Mouse (Mus musculus) forebrain, postnatal 0 days (tissue): ENCODE measurements around the gene Srp9. TPM values are rescaled to one million over a fixed set of nuclear protein-coding genes. Genes with fewer than 3 reads are reported as not detected.
A peak's percentile ranks its signal among the peaks of the same experiment; 100 is the strongest.

Source experiments
- ATAC-seq: fragments of 200-750 bp; cut with Nextera tagmentation; 2 replicates; pipeline ENCODE4 v1.8.0; 2017; ENCODE audit warnings: mild to moderate bottlenecking, moderate library complexity
- DNase-seq: peaks from one replicate; pipeline ENCODE4 v3.0.0-alpha.2; 2015
- H3K27ac ChIP-seq: fragments of 300-500 bp; sonication (generic); 2 replicates; pipeline ENCODE4 v1.5.1; 2014; ENCODE audit warnings: low read depth, mild to moderate bottlenecking, antibody characterized with exemption, low read length, moderate library complexity, mixed read lengths
- H3K27me3 ChIP-seq: fragments of 300-500 bp; sonication (generic); 2 replicates; pipeline ENCODE4 v1.6.1; 2014; ENCODE audit warnings: mild to moderate bottlenecking, low read length, mixed read lengths; ENCODE audit not compliant: insufficient read depth
- H3K36me3 ChIP-seq: fragments of 300-500 bp; sonication (generic); 2 replicates; pipeline ENCODE4 v1.6.1; 2014; ENCODE audit warnings: mild to moderate bottlenecking, moderate library complexity; ENCODE audit not compliant: insufficient read depth
- H3K4me1 ChIP-seq: fragments of 300-500 bp; sonication (generic); 2 replicates; pipeline ENCODE4 v1.6.1; 2014; ENCODE audit warnings: antibody characterized with exemption; ENCODE audit not compliant: insufficient read depth
- H3K4me2 ChIP-seq: fragments of 300-500 bp; sonication (generic); 2 replicates; pipeline ENCODE4 v1.6.1; 2014; ENCODE audit warnings: low read depth, mild to moderate bottlenecking, moderate library complexity
- H3K4me3 ChIP-seq: fragments of 300-500 bp; sonication (generic); 2 replicates; pipeline ENCODE4 v1.5.1; 2014; ENCODE audit warnings: low read depth, low read length, mixed read lengths
- H3K9ac ChIP-seq: fragments of 300-500 bp; sonication (generic); 2 replicates; pipeline ENCODE4 v1.6.1; 2014; ENCODE audit warnings: mild to moderate bottlenecking
- H3K9me3 ChIP-seq: fragments of 300-500 bp; sonication (generic); 2 replicates; pipeline ENCODE4 v1.6.1; 2016; ENCODE audit warnings: low read length
- CTCF ChIP-seq: sonication (generic); IDR thresholded peaks from 2 replicates; pipeline ENCODE4 v1.5.1; 2016; ENCODE audit warnings: antibody characterized with exemption, control low read depth, low read depth
- WGBS: fragments of 180-500 bp; shearing (Covaris S2); extraction: QIAGEN DNeasy Blood & Tissue Kit; methylation state at CpG from one replicate; pipeline ENCODE4 v1.1.7; 2014; 5-methylcytosine and 5-hydroxymethylcytosine counted together
- polyA plus RNA-seq: library from polyadenylated mRNA; unstranded; fragments of >200 nt; fragmentation: Nextera tagmentation; extraction: Ambion mirVana; gene quantifications from 2 replicates; pipeline ENCODE4 v1.2.1, GENCODE M21; 2015
- total RNA-seq: library from RNA; depleted of rRNA; stranded (reverse); fragments of >200 nt; gene quantifications from 2 replicates; pipeline ENCODE4 v1.2.3, GENCODE M21; 2014

The Srp9 gene
- total and polyA plus RNA-seq, 2 experiments from 2014 or later, result 82.9 to 150 TPM

DNA sequence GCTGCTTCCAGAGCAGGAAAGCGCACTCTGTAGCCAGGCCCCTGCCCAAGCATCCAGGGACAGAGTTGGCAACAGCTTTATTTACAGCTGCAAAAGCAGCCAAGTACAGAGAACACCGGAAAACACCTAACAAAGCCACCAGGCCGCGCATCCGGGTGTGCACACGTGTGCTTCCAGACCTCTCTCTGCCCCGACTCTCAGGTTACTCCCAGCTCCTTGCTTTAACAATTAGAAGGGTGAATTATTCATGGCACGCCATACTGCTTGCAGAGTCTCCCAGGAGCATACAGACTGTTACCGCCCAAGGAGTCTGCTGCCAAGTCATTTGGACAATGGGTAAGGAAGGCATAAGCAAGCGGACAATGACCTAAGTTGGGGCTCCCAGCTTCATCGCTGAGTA lies 21.1 kb upstream of the Srp9 start:
- H3K4me3 ChIP-seq, result no peak overlapping the region
- no peak overlapping the region for H3K27ac ChIP-seq
- H3K4me1 ChIP-seq, result no peaks in the 10 kb centered on the region
- no peak for ATAC-seq
- TF ChIP-seq CTCF, result no peak
- no peaks in the 10 kb centered on the region for H3K36me3 ChIP-seq
- no peak for DNase-seq
- H3K9me3 ChIP-seq, result no peaks in the 10 kb centered on the region
- no peaks in the 10 kb centered on the region for H3K27me3 ChIP-seq
- H3K4me2 ChIP-seq, result no peak overlapping the region
- 65% methylated on average over 11 of the region's 11 CpGs for WGBS
- no peak overlapping the region for H3K9ac ChIP-seq

DNA sequence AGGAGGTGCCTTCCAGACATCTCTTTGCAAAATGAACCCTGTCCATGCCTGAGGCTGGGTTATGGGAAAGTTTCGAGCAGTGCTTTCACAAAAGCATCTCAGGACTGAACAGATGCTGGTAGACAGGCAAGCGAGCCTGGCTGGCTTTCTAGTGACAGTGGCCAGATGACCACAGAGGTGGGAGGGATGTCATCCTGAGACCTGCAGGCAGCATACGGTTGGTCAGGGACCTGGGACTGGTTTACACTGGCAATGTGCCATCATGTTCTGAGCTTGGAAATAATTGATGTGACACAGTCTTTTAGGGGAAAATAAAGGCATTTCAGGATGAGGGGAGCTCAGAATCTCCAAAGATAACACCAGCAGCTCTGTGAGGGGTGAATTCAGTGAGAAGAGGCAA lies 19.5 kb upstream of the Srp9 start:
- ATAC-seq, result no peak
- no peaks in the 10 kb centered on the region for H3K36me3 ChIP-seq
- no peak overlapping the region for H3K4me2 ChIP-seq
- H3K4me3 ChIP-seq, result no peak overlapping the region
- no peaks in the 10 kb centered on the region for H3K27me3 ChIP-seq
- H3K4me1 ChIP-seq, result no peaks in the 10 kb centered on the region
- 49% methylated on average over 3 of the region's 3 CpGs for WGBS
- TF ChIP-seq CTCF, result no peak
- no peaks in the 10 kb centered on the region for H3K9me3 ChIP-seq
- no peak overlapping the region for H3K27ac ChIP-seq
- no peak overlapping the region for H3K9ac ChIP-seq
- DNase-seq, result no peak

DNA sequence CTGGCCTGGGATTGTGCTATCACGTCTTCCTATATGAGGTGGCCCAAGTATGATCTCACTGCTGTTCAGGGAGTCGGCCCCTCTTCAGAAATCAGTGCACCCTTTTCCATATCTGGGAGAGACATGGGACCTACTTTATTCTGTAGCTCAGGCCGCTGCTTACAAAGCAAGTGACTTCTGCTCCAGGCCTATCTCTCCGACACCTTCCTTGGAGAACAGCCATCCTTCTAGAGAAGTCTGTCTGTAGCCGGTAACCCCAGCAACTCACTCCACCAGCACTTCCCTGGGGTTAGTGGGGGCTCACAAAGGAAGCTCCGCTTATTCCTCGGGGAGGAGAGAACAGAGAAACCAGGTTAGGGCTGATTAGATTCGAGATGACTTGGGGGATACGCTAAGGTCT lies 17.3 kb upstream of the Srp9 start:
- ATAC-seq, result no peak
- TF ChIP-seq CTCF, result no peak
- H3K9me3 ChIP-seq, result no peaks in the 10 kb centered on the region
- no peaks in the 10 kb centered on the region for H3K36me3 ChIP-seq
- no peak overlapping the region for H3K27ac ChIP-seq
- no peak overlapping the region for H3K4me2 ChIP-seq
- H3K9ac ChIP-seq, result no peak overlapping the region
- H3K4me1 ChIP-seq, result 0 out of 2 replicates have a peak, but pooled peaks cover 3% of the 10 kb centered on the region
- no peaks in the 10 kb centered on the region for H3K27me3 ChIP-seq
- 78% methylated on average over 9 of the region's 9 CpGs for WGBS
- no peak overlapping the region for H3K4me3 ChIP-seq
- no peak for DNase-seq

DNA sequence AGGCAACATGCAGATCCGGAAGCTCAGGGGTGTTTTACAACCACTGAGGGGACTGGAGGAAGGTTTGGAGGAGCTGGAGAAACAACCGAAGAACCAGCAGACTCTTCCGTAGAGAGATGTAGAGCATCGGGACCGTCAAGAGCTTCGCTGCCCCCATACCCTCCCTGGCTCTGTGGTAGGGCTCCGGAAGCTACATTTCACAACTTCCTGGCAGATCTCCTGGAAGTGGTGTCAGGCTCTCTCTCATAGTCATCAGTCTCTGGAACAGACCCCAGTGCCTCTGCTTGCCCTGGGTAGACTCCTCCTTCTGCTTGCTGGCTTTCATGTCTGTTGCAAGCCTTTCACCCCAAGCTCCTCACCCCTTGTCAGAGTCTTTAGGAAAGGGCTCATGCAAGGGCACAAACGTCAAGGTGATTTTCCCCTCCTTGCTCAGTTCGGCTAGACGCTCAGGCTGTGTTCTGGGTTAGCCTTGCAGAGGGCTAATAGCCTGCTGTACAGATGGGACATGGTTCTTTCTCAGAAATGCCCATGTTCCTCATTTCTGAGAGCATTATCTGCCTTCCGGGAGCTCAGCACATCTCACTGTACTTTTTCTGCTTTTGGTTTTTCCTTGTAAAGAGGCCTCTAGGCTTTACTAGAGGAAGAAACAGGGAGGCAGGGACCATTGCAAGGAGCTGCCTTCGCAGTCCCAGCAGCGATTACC lies 16.0 kb upstream of the Srp9 start:
- 87% methylated on average over 13 of the region's 13 CpGs for WGBS
- no peak for TF ChIP-seq CTCF
- Histone ChIP-seq H3K4me1 (0 out of 2 replicates have a peak, but pooled peaks cover 3% of the 10 kb centered on the region), H3K36me3 (no peaks in the 10 kb centered on the region), H3K27ac (no peak overlapping the region), H3K9me3 (no peaks in the 10 kb centered on the region), H3K27me3 (no peaks in the 10 kb centered on the region), H3K4me3 (no peak overlapping the region), H3K4me2 (no peak overlapping the region), H3K9ac (no peak overlapping the region)
- ATAC-seq (no peak), DNase-seq (no peak)

DNA sequence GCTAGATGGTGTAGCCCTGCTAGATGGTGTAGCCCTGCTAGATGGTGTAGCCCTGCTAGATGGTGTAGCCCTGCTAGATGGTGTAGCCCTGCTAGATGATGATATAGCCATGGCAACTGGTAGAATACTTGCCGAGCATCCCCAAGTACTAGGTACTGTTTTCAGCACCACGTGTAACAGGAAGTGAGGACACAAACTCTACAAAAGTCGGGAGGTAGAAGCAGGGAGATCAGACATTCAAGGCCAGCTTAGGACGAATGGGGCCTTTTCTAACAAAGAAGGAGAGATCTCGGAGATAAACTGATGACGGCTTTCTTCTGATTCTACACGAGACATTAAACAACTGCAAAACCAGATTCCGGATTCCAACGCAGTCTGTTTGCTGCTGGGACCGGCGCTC lies 14.4 kb upstream of the Srp9 start:
- H3K9me3 ChIP-seq, result no peaks in the 10 kb centered on the region
- no peak overlapping the region for H3K4me2 ChIP-seq
- no peaks in the 10 kb centered on the region for H3K36me3 ChIP-seq
- TF ChIP-seq CTCF, result no peak
- ATAC-seq (no peak), DNase-seq (no peak)
- WGBS, result 89% methylated on average over 11 of the region's 11 CpGs
- no peak overlapping the region for H3K27ac ChIP-seq
- no peak overlapping the region for H3K9ac ChIP-seq
- H3K4me3 ChIP-seq, result no peak overlapping the region
- H3K4me1 ChIP-seq, result 0 out of 2 replicates have a peak, but pooled peaks cover 3% of the 10 kb centered on the region
- H3K27me3 ChIP-seq, result 0 out of 2 replicates have a peak, but pooled peaks cover 6% of the 10 kb centered on the region

DNA sequence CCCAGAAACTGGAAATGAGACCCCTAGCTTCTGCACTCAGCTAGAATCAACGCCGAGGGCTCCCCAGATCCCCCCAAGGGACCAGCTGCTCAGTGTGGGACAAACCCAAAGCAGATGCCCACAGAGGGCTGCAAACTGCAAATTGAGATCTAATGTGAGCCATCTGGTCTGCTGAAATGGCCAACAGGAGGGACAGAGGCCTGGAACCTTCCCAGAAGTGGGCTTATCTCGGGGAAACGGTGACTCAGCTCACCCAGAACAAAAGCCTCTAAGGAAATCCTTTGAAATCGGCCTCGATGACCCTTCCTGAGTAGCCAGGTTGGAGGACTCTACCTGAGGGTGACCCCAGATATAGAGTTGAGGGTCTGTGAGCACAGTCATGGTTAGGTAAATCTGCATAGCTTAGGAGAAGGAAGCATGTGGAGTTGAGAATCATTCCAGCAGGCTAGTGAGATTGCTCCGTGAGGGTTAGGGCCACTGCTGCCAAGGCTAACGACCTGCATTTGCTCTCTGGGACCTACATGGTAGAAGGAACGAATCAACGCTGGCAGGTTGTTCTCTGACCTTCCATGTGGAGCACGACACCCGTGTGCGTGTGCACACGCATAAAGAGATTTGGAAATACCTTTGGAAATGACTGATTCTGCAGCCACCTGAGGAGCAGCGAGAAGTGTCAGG lies 13.7 kb upstream of the Srp9 start:
- TF ChIP-seq CTCF, result no peak
- Histone ChIP-seq H3K9ac (no peak overlapping the region), H3K27ac (no peak overlapping the region), H3K9me3 (no peaks in the 10 kb centered on the region), H3K27me3 (0 out of 2 replicates have a peak, but pooled peaks cover 6% of the 10 kb centered on the region), H3K4me3 (no peak overlapping the region), H3K36me3 (no peaks in the 10 kb centered on the region), H3K4me1 (0 out of 2 replicates have a peak, but pooled peaks cover 3% of the 10 kb centered on the region), H3K4me2 (no peak overlapping the region)
- WGBS, result 69% methylated on average over 15 of the region's 15 CpGs
- no peak for DNase-seq
- peak; percentile 53; the same call in 1 of the 2 replicates for ATAC-seq
